Mouse (Mus musculus) kidney, embryonic 14.5 days (tissue): Measurements from ENCODE around the gene Slc25a45. TPM values are rescaled to one million over a fixed set of nuclear protein-coding genes. Genes with fewer than 3 reads are reported as not detected.

Source experiments
- ATAC-seq: fragments of 200-750 bp; cut with Nextera tagmentation; 2 replicates; pipeline ENCODE4 v1.8.0; 2017; ENCODE audit warnings: moderate number of reproducible peaks, mild to moderate bottlenecking, moderate TSS enrichment, moderate library complexity; ENCODE audit not compliant: low FRiP score, low TSS enrichment
- H3K27ac ChIP-seq: fragments of 300-500 bp; sonication (generic); 2 replicates; pipeline ENCODE4 v1.5.1; 2014; ENCODE audit warnings: low read depth, mild to moderate bottlenecking, low read length, moderate library complexity, mixed read lengths
- H3K27me3 ChIP-seq: fragments of 300-500 bp; sonication (generic); 2 replicates; pipeline ENCODE4 v1.6.1; 2014; ENCODE audit warnings: mild to moderate bottlenecking, low read length; ENCODE audit not compliant: control insufficient read depth, insufficient read depth
- H3K36me3 ChIP-seq: fragments of 300-500 bp; sonication (generic); 2 replicates; pipeline ENCODE4 v1.6.1; 2014; ENCODE audit warnings: low read length, mixed read lengths; ENCODE audit not compliant: control insufficient read depth, insufficient read depth
- H3K4me1 ChIP-seq: fragments of 300-500 bp; sonication (generic); 2 replicates; pipeline ENCODE4 v1.6.1; 2014; ENCODE audit warnings: low read length, mixed read lengths; ENCODE audit not compliant: control insufficient read depth, insufficient read depth
- H3K4me2 ChIP-seq: fragments of 300-500 bp; sonication (generic); replicated peaks from 2 replicates; pipeline ENCODE4 v1.6.1; 2014; ENCODE audit warnings: low read depth, mild to moderate bottlenecking, low read length
- H3K4me3 ChIP-seq: fragments of 300-500 bp; sonication (generic); 2 replicates; pipeline ENCODE4 v1.5.1; 2014; ENCODE audit warnings: mild to moderate bottlenecking, low read length
- H3K9ac ChIP-seq: fragments of 300-500 bp; sonication (generic); 2 replicates; pipeline ENCODE4 v1.6.1; 2014; ENCODE audit warnings: low read depth, mild to moderate bottlenecking, low read length, moderate library complexity
- H3K9me3 ChIP-seq: fragments of 300-500 bp; sonication (generic); 2 replicates; pipeline ENCODE4 v1.6.1; 2016; ENCODE audit warnings: low read length; ENCODE audit not compliant: control insufficient read depth
- WGBS: fragments of 180-500 bp; shearing (Covaris S2); extraction: QIAGEN DNeasy Blood & Tissue Kit; methylation state at CpG from one replicate; pipeline ENCODE4 v1.1.7; 2014; 5-methylcytosine and 5-hydroxymethylcytosine counted together
- polyA plus RNA-seq: library from polyadenylated mRNA; unstranded; fragments of >200 nt; fragmentation: Nextera tagmentation; extraction: Ambion mirVana; gene quantifications from 2 replicates; pipeline ENCODE4 v1.2.1, GENCODE M21; 2014

The Slc25a45 gene
- polyA plus RNA-seq, 1 experiment from 2014 or later = 3.5 TPM

- Histone ChIP-seq H3K36me3 (peaks cover 15% of the 10 kb centered on the region; the same call in 1 of the 2 replicates), H3K27ac (peak within 1 kb of the TSS; percentile 84), H3K27me3 (no peaks in the 10 kb centered on the region), H3K4me2 (peak within 1 kb of the TSS; percentile 63), H3K9me3 (no peaks in the 10 kb centered on the region), H3K4me1 (peaks cover 14% of the 10 kb centered on the region), H3K4me3 (peak within 1 kb of the TSS; percentile 80), H3K9ac (peak within 1 kb of the TSS; percentile 95)
- peak; percentile 73 for ATAC-seq
- 21% methylated on average over 13 of the region's 13 CpGs for WGBS
Measured at GRCm38 (mm10) chr19:5913007-5913719, 35.6 kb downstream of the Slc25a45 start, which contains the start of gene Dpf2. Gene Dpf2 (minus strand): TSS chr19:5913010.

GRCm38 (mm10) chr19:5921715-5922114, 44.1 kb downstream of the Slc25a45 start:
- Histone ChIP-seq H3K27me3 (no peaks in the 10 kb centered on the region), H3K4me1 (peaks cover 7% of the 10 kb centered on the region; the same call in 1 of the 2 replicates), H3K4me2 (peak overlapping the region; percentile 31), H3K4me3 (no peak overlapping the region; the same call in 1 of the 2 replicates), H3K36me3 (peaks cover 19% of the 10 kb centered on the region), H3K27ac (no peak overlapping the region; the same call in 1 of the 2 replicates), H3K9me3 (no peaks in the 10 kb centered on the region), H3K9ac (peak overlapping the region; percentile 48)
- ATAC-seq = no peak
- 20% methylated on average over 9 of the region's 9 CpGs for WGBS

- WGBS = 68% methylated on average over 15 of the region's 15 CpGs
- H3K27ac ChIP-seq = no peak overlapping the region; the same call in 1 of the 2 replicates
- peaks cover 11% of the 10 kb centered on the region; the same call in 1 of the 2 replicates for H3K4me1 ChIP-seq
- H3K4me2 ChIP-seq = peak overlapping the region; percentile 31; the same call in 1 of the 2 replicates
- H3K27me3 ChIP-seq = no peaks in the 10 kb centered on the region
- ATAC-seq = no peak
- H3K9ac ChIP-seq = 0 out of 2 replicates have a peak overlapping the region, but pooled peaks have one; percentile 48
- H3K9me3 ChIP-seq = no peaks in the 10 kb centered on the region
- H3K4me3 ChIP-seq = no peak overlapping the region; the same call in 1 of the 2 replicates
- peaks cover 13% of the 10 kb centered on the region for H3K36me3 ChIP-seq
Measured at GRCm38 (mm10) chr19:5922119-5922942, 44.7 kb downstream of the Slc25a45 start.

GRCm38 (mm10) chr19:5922963-5923362, 45.4 kb downstream of the Slc25a45 start:
- Histone ChIP-seq H3K9me3 (no peaks in the 10 kb centered on the region), H3K27ac (no peak overlapping the region), H3K36me3 (peaks cover 8% of the 10 kb centered on the region), H3K27me3 (no peaks in the 10 kb centered on the region), H3K4me2 (no peak overlapping the region; the same call in 1 of the 2 replicates), H3K4me1 (peaks cover 12% of the 10 kb centered on the region; the same call in 1 of the 2 replicates), H3K4me3 (no peak overlapping the region), H3K9ac (no peak overlapping the region)
- ATAC-seq = no peak
- 96% methylated on average over 3 of the region's 3 CpGs for WGBS

GRCm38 (mm10) chr19:5923990-5924712, 46.5 kb downstream of the Slc25a45 start:
- under 1% methylated on average over 38 of the region's 38 CpGs for WGBS
- H3K9me3 ChIP-seq = no peaks in the 10 kb centered on the region
- peak; percentile 71 for ATAC-seq
- peak overlapping the region; percentile 71 for H3K4me3 ChIP-seq
- peak overlapping the region; percentile 85 for H3K27ac ChIP-seq
- H3K4me2 ChIP-seq = peak overlapping the region; percentile 93
- H3K27me3 ChIP-seq = no peaks in the 10 kb centered on the region
- H3K4me1 ChIP-seq = peaks cover 23% of the 10 kb centered on the region
- H3K36me3 ChIP-seq = no peaks in the 10 kb centered on the region; the same call in 1 of the 2 replicates
- peak overlapping the region; percentile 55 for H3K9ac ChIP-seq

GRCm38 (mm10) chr19:5924713-5925093, 47.1 kb downstream of the Slc25a45 start, which contains the start of gene Cdc42ep2:
Gene Cdc42ep2 (minus strand): TSS chr19:5924816.
- H3K27me3 ChIP-seq = no peaks in the 10 kb centered on the region
- peak within 1 kb of the TSS; percentile 71 for H3K4me3 ChIP-seq
- H3K36me3 ChIP-seq = no peaks in the 10 kb centered on the region; the same call in 1 of the 2 replicates
- H3K4me1 ChIP-seq = peaks cover 29% of the 10 kb centered on the region
- peak within 1 kb of the TSS; percentile 85 for H3K27ac ChIP-seq
- H3K9ac ChIP-seq = peak within 1 kb of the TSS; percentile 55
- peak; percentile 94 for ATAC-seq
- under 1% methylated on average over 18 of the region's 18 CpGs for WGBS
- H3K9me3 ChIP-seq = no peaks in the 10 kb centered on the region
- peak within 1 kb of the TSS; percentile 93 for H3K4me2 ChIP-seq

- peak overlapping the region; percentile 71 for H3K4me3 ChIP-seq
- H3K9ac ChIP-seq = peak overlapping the region; percentile 55; the same call in 1 of the 2 replicates
- no peak for ATAC-seq
- H3K36me3 ChIP-seq = no peaks in the 10 kb centered on the region; the same call in 1 of the 2 replicates
- H3K27ac ChIP-seq = peak overlapping the region; percentile 56; the same call in 1 of the 2 replicates
- no peaks in the 10 kb centered on the region for H3K9me3 ChIP-seq
- H3K27me3 ChIP-seq = no peaks in the 10 kb centered on the region
- peak overlapping the region; percentile 93 for H3K4me2 ChIP-seq
- WGBS = 33% methylated on average over 11 of the region's 11 CpGs
- H3K4me1 ChIP-seq = peaks cover 36% of the 10 kb centered on the region
Measured at GRCm38 (mm10) chr19:5925311-5925855, 47.8 kb downstream of the Slc25a45 start.

GRCm38 (mm10) chr19:5927026-5927425, 49.4 kb downstream of the Slc25a45 start:
- H3K9ac ChIP-seq = no peak overlapping the region
- H3K9me3 ChIP-seq = no peaks in the 10 kb centered on the region
- no peak for ATAC-seq
- H3K36me3 ChIP-seq = no peaks in the 10 kb centered on the region
- no peak overlapping the region for H3K27ac ChIP-seq
- H3K4me1 ChIP-seq = peaks cover 35% of the 10 kb centered on the region
- WGBS = 65% methylated on average over 11 of the region's 11 CpGs
- H3K4me3 ChIP-seq = no peak overlapping the region
- no peaks in the 10 kb centered on the region for H3K27me3 ChIP-seq
- no peak overlapping the region for H3K4me2 ChIP-seq
